Mouse (Mus musculus): ENCODE data around the gene Inpp5f. TPM values are rescaled to one million over a fixed set of nuclear protein-coding genes. Genes with fewer than 3 reads are reported as not detected.

Gene Inpp5f
- polyA plus RNA-seq, 1 experiment: 7.7 TPM

DNA sequence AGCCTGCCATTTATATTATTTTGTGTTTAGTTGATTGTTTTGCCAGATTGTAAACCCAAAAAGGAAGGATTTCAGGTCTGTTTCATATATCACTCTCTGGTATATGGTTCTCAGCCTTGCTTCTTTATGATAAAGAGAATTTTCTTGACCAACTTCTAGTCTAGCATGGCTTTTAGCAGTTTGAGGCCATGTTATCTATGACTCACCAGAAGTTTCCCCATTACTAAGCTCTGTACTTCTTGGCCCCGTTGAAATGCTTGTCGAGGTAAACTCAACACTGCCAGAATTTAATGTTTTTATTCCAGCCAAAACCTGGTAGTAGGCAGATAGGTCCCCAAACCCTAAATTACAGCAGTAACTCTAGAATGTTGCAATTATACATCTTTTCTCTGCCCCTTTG, 132.8 kb downstream of the Inpp5f start:
- TF ChIP-seq GATA1 (IDR thresholded peaks at IDR 0.05; ENCODE audit: low read length): no peak

DNA sequence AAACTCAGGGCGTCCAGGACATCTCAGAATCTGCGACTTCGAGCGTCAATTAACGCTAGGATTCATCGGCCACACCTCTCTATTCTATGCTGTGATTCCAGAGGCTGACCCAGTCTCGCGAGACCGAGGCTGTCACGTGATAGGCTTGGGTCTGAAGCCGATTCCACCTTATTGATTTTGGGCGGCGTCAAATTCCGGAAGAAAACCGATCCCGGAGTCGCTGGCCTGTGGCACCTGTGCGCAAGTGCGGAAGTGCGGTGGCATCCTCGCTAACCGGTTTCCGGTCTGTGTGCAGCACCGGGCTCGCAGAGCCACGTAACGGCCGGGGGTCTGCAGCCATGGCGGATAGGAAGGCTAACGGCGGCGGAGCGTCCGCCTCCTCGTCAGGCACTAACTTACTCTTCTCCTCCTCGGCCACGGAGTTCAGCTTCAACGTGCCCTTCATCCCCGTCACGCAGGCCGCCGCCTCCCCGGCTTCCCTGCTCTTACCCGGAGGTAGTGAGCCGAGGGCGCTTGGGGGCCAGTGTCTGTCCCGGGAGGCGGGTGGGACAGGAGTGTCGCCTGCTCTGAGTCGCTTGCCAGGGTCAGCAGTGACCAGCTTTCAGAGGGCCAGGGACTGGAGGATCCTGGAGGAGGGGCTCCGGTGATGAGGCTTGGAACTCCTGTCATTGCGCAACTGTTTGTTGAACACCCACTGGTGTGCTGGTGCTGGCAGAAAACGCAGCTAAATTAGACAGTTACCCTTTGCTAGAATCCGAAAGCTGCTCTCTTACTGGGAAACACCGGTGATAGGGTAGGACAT, 133.8 kb downstream of the Inpp5f start, which contains the start of gene Sec23ip:
Gene Sec23ip (plus strand): TSS at position 260 of the 802 bp plus-strand sequence.
- no peak for TF ChIP-seq GATA1 (IDR thresholded peaks at IDR 0.05; ENCODE audit: low read length)

Other genes starting within 250 kb of the Inpp5f start
- gene Rgs10, start 192.6 kb upstream of the Inpp5f start, polyA plus RNA-seq (2012): 91.5 and 99.0 TPM in 2 replicates
- 63.0 and 80.8 TPM in 2 replicates for gene Tial1, start 149.6 kb upstream of the Inpp5f start, polyA plus RNA-seq (2012)
- gene Bag3, start 87.7 kb upstream of the Inpp5f start, polyA plus RNA-seq (2012): 116 and 132 TPM in 2 replicates
- gene Mcmbp, start 129.2 kb downstream of the Inpp5f start, polyA plus RNA-seq (2012): 17.5 and 29.2 TPM in 2 replicates
- gene Sec23ip, start 133.6 kb downstream of the Inpp5f start, polyA plus RNA-seq (2012): 13.2 and 17.0 TPM in 2 replicates

Measured in G1E-ER4 (cell line).